Mouse (Mus musculus) lung, adult 2 months (tissue): ENCODE results near the gene Cept1.

Source experiments
- CTCF ChIP-seq: fragments of 200-500 bp; IDR thresholded peaks from 2 replicates; pipeline ENCODE4 v1.5.1; 2011; ENCODE audit warnings: mild to moderate bottlenecking, low read length, control low read depth; ENCODE audit not compliant: insufficient read depth
- POLR2A ChIP-seq: fragments of 200-500 bp; IDR thresholded peaks from 2 replicates; pipeline ENCODE4 v1.6.1; 2011; ENCODE audit warnings: low read depth, mild to moderate bottlenecking, control low read depth, low read length, borderline replicate concordance; ENCODE audit errors: extremely low read depth

DNA sequence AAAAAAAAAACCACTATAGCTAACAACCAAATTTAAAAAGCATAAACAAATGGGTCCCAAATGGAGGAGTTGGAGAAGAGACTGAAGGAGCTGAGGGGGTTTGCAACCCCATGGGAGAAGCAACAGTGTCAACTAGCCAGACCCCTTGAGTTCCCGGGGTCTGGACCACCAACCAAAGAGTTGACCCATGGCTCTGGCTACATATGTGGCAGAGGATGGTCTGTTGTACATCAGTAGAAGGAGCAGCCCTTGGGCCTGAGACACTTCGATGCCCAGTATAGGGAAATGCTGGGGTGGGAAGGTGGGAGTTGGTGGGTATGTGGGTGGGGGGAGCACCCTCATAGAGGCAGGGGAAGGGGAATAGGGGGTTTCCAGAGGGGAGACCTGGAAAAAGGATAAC is 31.7 kb upstream of the Cept1 start:
- TF ChIP-seq CTCF (no peak), POLR2A (no peak)
